Mouse (Mus musculus) CH12.LX (cell line): ENCODE data around the gene Abhd12.

ENCODE experiments used
- CTCF ChIP-seq, 2 experiments: IDR thresholded peaks in 1 of 2; conservative IDR thresholded peaks in 1 of 2; 2 replicates each; pipeline ENCODE4 v1.5.1; 2011 to 2012; ENCODE audit warnings: low read depth in 2 of 2, low read length in 2 of 2, improper control_type of control experiment in 1 of 2, inconsistent platforms in 1 of 2, mild to moderate bottlenecking in 1 of 2, moderate library complexity in 1 of 2
- E2F4 ChIP-seq: IDR thresholded peaks from 2 replicates; pipeline ENCODE4 v1.6.1; 2011; ENCODE audit warnings: low read depth, low read length, improper control_type of control experiment; ENCODE audit not compliant: insufficient replicate concordance
- JUND ChIP-seq: conservative IDR thresholded peaks from 2 replicates; pipeline ENCODE4 v1.6.1; 2011; ENCODE audit warnings: low read depth, low read length, improper control_type of control experiment
- MAX ChIP-seq: IDR thresholded peaks from 2 replicates; pipeline ENCODE4 v1.6.1; 2011; ENCODE audit warnings: low read length, improper control_type of control experiment
- MXI1 ChIP-seq: IDR thresholded peaks from 2 replicates; pipeline ENCODE4 v1.6.1; 2011; ENCODE audit warnings: mild to moderate bottlenecking, low read depth, low read length, improper control_type of control experiment
- POLR2A ChIP-seq: IDR thresholded peaks from 2 replicates; pipeline ENCODE4 v1.6.1; 2011; ENCODE audit warnings: low read depth, mild to moderate bottlenecking, improper control_type of control experiment, low read length
- RCOR1 ChIP-seq: conservative IDR thresholded peaks from 2 replicates; pipeline ENCODE4 v1.6.1; 2012; ENCODE audit warnings: low read depth, mild to moderate bottlenecking, inconsistent platforms, low read length, improper control_type of control experiment
- ZMIZ1 ChIP-seq: IDR thresholded peaks from 2 replicates; pipeline ENCODE4 v1.6.1; 2012; ENCODE audit warnings: low read depth, mild to moderate bottlenecking, inconsistent platforms, low read length, improper control_type of control experiment

DNA sequence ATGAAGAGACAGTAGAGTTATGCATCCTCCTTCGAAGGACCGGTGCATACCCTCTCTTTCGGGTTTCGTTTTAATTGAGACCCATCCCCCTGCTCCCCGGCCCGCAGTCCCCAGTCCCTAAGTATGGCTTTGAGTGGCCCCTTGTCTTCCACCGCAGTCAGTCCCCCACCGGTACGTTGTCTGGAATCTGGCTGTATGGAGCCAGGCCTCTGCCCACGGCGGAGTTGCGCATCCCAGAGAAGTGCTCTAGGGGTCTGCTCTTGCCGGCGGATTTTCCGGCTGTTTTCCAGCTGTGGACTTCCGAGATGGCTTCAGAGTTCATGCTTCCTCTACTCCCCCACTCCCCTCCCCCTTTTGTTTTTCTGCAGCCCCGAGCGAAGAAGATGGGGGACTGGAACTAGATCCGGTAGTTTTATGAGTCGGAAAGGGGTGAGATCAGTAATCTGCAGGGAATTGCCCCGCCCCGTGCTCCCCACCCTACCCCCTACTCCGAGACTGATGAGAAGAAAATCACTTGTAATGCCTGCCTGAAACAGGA, 117.2 kb downstream of the Abhd12 start:
- TF ChIP-seq E2F4, result no peak
- TF ChIP-seq JUND, result no peak
- TF ChIP-seq ZMIZ1, result no peak
- TF ChIP-seq POLR2A, result no peak
- TF ChIP-seq RCOR1, result no peak
- TF ChIP-seq CTCF (conservative IDR thresholded peaks at IDR 0.05 in 1 of 2, IDR thresholded peaks at IDR 0.05 in 1 of 2; ENCODE audit: low read depth in 2 of 2, low read length in 2 of 2), result no peak
- no peak for TF ChIP-seq MXI1
- no peak for TF ChIP-seq MAX
